Mouse (Mus musculus) olfactory bulb, adult 2 months (tissue): Measurements from ENCODE around the gene Gcnt3.

ENCODE experiments used
- CTCF ChIP-seq: fragments of 200-500 bp; IDR thresholded peaks from 2 replicates; pipeline ENCODE4 v1.5.1; 2012; ENCODE audit warnings: low read depth, mild to moderate bottlenecking, low read length, moderate library complexity; ENCODE audit not compliant: insufficient read depth
- POLR2A ChIP-seq: fragments of 200-500 bp; IDR thresholded peaks from 2 replicates; pipeline ENCODE4 v1.6.1; 2012; ENCODE audit warnings: mild to moderate bottlenecking, low read depth, low read length, moderate library complexity; ENCODE audit not compliant: insufficient read depth

DNA sequence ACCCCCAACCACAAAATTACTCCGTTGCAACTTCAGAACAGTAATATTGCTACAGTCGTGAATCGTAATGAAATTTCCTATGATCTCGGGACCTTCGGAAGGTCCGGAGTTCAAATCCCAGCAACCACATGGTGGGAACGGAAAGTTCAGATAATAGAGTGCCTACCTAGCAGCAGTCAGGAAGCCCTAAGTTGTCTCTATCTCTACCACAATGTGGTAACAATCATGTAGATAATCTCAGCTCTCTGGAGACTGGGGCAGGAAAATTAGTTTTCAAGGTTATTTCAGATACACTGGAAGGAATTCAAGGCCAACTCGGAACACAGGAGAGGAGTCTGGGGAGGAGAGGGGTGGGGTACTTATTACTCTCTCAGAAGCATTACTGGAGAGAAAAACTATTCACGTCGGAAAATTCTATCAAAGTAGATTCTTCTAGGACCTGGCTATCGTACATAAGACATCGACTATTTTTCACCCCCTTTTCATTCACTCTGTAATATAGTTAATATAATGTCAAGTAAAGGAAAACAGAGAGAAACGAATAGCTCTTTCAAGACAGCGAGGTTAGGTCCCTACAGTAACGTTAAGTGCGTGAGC, 49.1 kb downstream of the Gcnt3 start:
- no peak for TF ChIP-seq CTCF
- TF ChIP-seq POLR2A: no peak
